Comparison of ENCODE assay signal across 9 mouse cellular contexts in genomic region chr8:70043996-70044395, GRCm38 (mm10). TPM values are rescaled to one million over a fixed set of nuclear protein-coding genes. Genes with fewer than 3 reads are reported as not detected.
DNase-seq lines count a peak whose midpoint lies in the region; ATAC-seq and TF ChIP-seq lines count a peak whose summit lies in the region.
"Had no signal": no experiment of that assay in that cellular context is flagged by ENCODE, and none has a peak within 500 bp of the region (broad histone marks: within the 10 kb centered on the region; RNA-seq: fewer than 3 reads in every experiment).

No protein-coding gene starts in this region.

- TF ChIP-seq POLR2A in embryonic fibroblast, embryonic 13.5 days (IDR thresholded peaks at IDR 0.05; ENCODE audit: low read depth, low read length): no peak

- intact Hi-C loops in left cerebral cortex, postnatal 4 days (cut with DNase I): no loop called here

- peak overlapping the region; percentile 75 for H3K4me2 ChIP-seq in liver, embryonic 11.5 days
- H3K4me2 ChIP-seq in intestine, postnatal 0 days (replicated peaks; ENCODE audit: low read depth): peak overlapping the region; percentile 95; the same call in 1 of the 2 replicates
- H3K4me2 ChIP-seq in neural tube, embryonic 14.5 days (ENCODE audit: low read depth, low read length): peak overlapping the region; percentile 96

- H3K4me3 ChIP-seq in liver, embryonic 11.5 days (ENCODE audit: low read depth, low read length): peak overlapping the region; percentile 99
- peak overlapping the region; percentile 81 for H3K4me3 ChIP-seq in embryonic fibroblast, embryonic 13.5 days (ENCODE audit: insufficient read depth, low read length)
- H3K4me3 ChIP-seq in intestine, postnatal 0 days (ENCODE audit: low read depth, low read length): no peak overlapping the region
- H3K4me3 ChIP-seq in neural tube, embryonic 14.5 days (ENCODE audit: low read depth, low read length): peak overlapping the region; percentile 99

- no peak for DNase-seq in liver, embryonic 11.5 days (ENCODE audit: low spot score)
- DNase-seq in liver: no peak
- DNase-seq in MN1 (ENCODE audit: low spot score): no peak
- no peak for DNase-seq in left cerebral cortex, postnatal 4 days
- DNase-seq: thymus, postnatal 25 days had no signal

- H3K9ac ChIP-seq in liver, embryonic 11.5 days (ENCODE audit: low read depth, low read length): peak overlapping the region; percentile 98
- 0 out of 2 replicates have a peak overlapping the region, but pooled peaks have one; percentile 99 for H3K9ac ChIP-seq in intestine, postnatal 0 days (ENCODE audit: low read depth, low read length)
- no peak overlapping the region; the same call in 1 of the 2 replicates for H3K9ac ChIP-seq in neural tube, embryonic 14.5 days (replicated peaks; ENCODE audit: low read depth, low read length)

- TF ChIP-seq CTCF in embryonic fibroblast, embryonic 13.5 days (IDR thresholded peaks at IDR 0.05; ENCODE audit: borderline replicate concordance, insufficient read depth, low read length): no peak
- no peak for TF ChIP-seq CTCF in intestine, postnatal 0 days (IDR thresholded peaks at IDR 0.05; ENCODE audit: low read depth)

- peaks cover 27% of the 10 kb centered on the region for H3K4me1 ChIP-seq in liver, embryonic 11.5 days (replicated peaks; ENCODE audit: control insufficient read depth, insufficient read depth, low read length)
- H3K4me1 ChIP-seq in embryonic fibroblast, embryonic 13.5 days (ENCODE audit: control insufficient read depth, insufficient read depth, low read length): peaks cover 5% of the 10 kb centered on the region
- H3K4me1 ChIP-seq in intestine, postnatal 0 days (replicated peaks; ENCODE audit: control insufficient read depth, insufficient read depth, low read length): 0 out of 2 replicates have a peak, but pooled peaks cover 3% of the 10 kb centered on the region
- peaks cover 20% of the 10 kb centered on the region for H3K4me1 ChIP-seq in neural tube, embryonic 14.5 days (ENCODE audit: control insufficient read depth, insufficient read depth, low read length)

- H3K9me3 ChIP-seq in liver, embryonic 11.5 days (ENCODE audit: control insufficient read depth, low read length): no peaks in the 10 kb centered on the region
- no peaks in the 10 kb centered on the region for H3K9me3 ChIP-seq in intestine, postnatal 0 days (ENCODE audit: control insufficient read depth)
- no peaks in the 10 kb centered on the region for H3K9me3 ChIP-seq in neural tube, embryonic 14.5 days (ENCODE audit: control insufficient read depth, low read length)

- peaks cover 2% of the 10 kb centered on the region; the same call in 1 of the 2 replicates for H3K36me3 ChIP-seq in liver, embryonic 11.5 days (ENCODE audit: control insufficient read depth, insufficient read depth, low read length)
- H3K36me3 ChIP-seq in intestine, postnatal 0 days (ENCODE audit: control insufficient read depth, insufficient read depth): peaks cover 11% of the 10 kb centered on the region; the same call in 1 of the 2 replicates
- peaks cover 5% of the 10 kb centered on the region; the same call in 1 of the 2 replicates for H3K36me3 ChIP-seq in neural tube, embryonic 14.5 days (ENCODE audit: control insufficient read depth, insufficient read depth, low read length)

- no peak for ATAC-seq in liver, embryonic 11.5 days (replicated peaks; ENCODE audit: low FRiP score)
- no peak for ATAC-seq in intestine, postnatal 0 days
- no peak for ATAC-seq in neural tube, embryonic 14.5 days (ENCODE audit: low read depth)

- H3K27me3 ChIP-seq in liver, embryonic 11.5 days (replicated peaks; ENCODE audit: control insufficient read depth, insufficient read depth, low read length): no peaks in the 10 kb centered on the region
- H3K27me3 ChIP-seq in intestine, postnatal 0 days (replicated peaks; ENCODE audit: control insufficient read depth, insufficient read depth, low read length): no peaks in the 10 kb centered on the region
- no peaks in the 10 kb centered on the region; the same call in 1 of the 2 replicates for H3K27me3 ChIP-seq in neural tube, embryonic 14.5 days (ENCODE audit: control insufficient read depth, insufficient read depth, low read length)

- 87% methylated on average over 5 of the region's 5 CpGs for WGBS in liver, embryonic 11.5 days
- 87% methylated on average over 5 of the region's 5 CpGs for WGBS in intestine, postnatal 0 days
- 92% methylated on average over 5 of the region's 5 CpGs for whole genome bisulfite sequencing in neural tube, embryonic 14.5 days

- H3K27ac ChIP-seq in liver, embryonic 11.5 days (ENCODE audit: low read depth, low read length): no peak overlapping the region
- H3K27ac ChIP-seq in embryonic fibroblast, embryonic 13.5 days (ENCODE audit: insufficient read depth, low read length): no peak overlapping the region
- H3K27ac ChIP-seq in intestine, postnatal 0 days (ENCODE audit: low read depth, low read length): no peak overlapping the region
- no peak overlapping the region for H3K27ac ChIP-seq in neural tube, embryonic 14.5 days (ENCODE audit: low read depth, low read length)

RNA-seq across cellular contexts. Expression of gene Sugp1, which starts 1.4 kb away (rescaled TPM):
- 30.8 and 32.4 TPM in 2 replicates for polyA plus RNA-seq in liver, embryonic 11.5 days (2014; fragmentation: Nextera tagmentation; extraction: Ambion mirVana)
- polyA plus RNA-seq in embryonic fibroblast, embryonic 13.5 days (2011; ENCODE audit: insufficient read length, low read depth, missing spikeins): 20.5 and 23.9 TPM in 2 replicates
- polyA plus RNA-seq in intestine, postnatal 0 days (2015; fragmentation: Nextera tagmentation; extraction: Ambion mirVana): 17.7 and 18.4 TPM in 2 replicates
- 47.1 and 52.9 TPM in 2 replicates for polyA plus RNA-seq in neural tube, embryonic 14.5 days (2014; fragmentation: Nextera tagmentation; extraction: Ambion mirVana)
- 10 to 100 TPM; 48.5 to 52.6 TPM for total RNA-seq in left cerebral cortex, postnatal 4 days (2021)

RNA-seq across cellular contexts. Expression of gene Mau2, which starts 1.5 kb away (rescaled TPM):
- 42.1 and 46.5 TPM in 2 replicates for polyA plus RNA-seq in liver, embryonic 11.5 days (2014; fragmentation: Nextera tagmentation; extraction: Ambion mirVana)
- 25.8 and 31.6 TPM in 2 replicates for polyA plus RNA-seq in embryonic fibroblast, embryonic 13.5 days (2011; ENCODE audit: insufficient read length, low read depth, missing spikeins)
- 23.6 and 26.3 TPM in 2 replicates for polyA plus RNA-seq in intestine, postnatal 0 days (2015; fragmentation: Nextera tagmentation; extraction: Ambion mirVana)
- polyA plus RNA-seq in neural tube, embryonic 14.5 days (2014; fragmentation: Nextera tagmentation; extraction: Ambion mirVana): 73.5 and 77.9 TPM in 2 replicates
- total RNA-seq in left cerebral cortex, postnatal 4 days (2021): 10 to 100 TPM; 87.6 to 88.9 TPM

RNA-seq across cellular contexts. Expression of gene Tm6sf2, which starts 28.7 kb away (rescaled TPM):
- polyA plus RNA-seq in liver, embryonic 11.5 days (2014; fragmentation: Nextera tagmentation; extraction: Ambion mirVana): 0.60 and 0.82 TPM in 2 replicates
- polyA plus RNA-seq in embryonic fibroblast, embryonic 13.5 days (2011; ENCODE audit: insufficient read length, low read depth, missing spikeins): 1.0 TPM in 2 replicates
- 305 and 315 TPM in 2 replicates for polyA plus RNA-seq in intestine, postnatal 0 days (2015; fragmentation: Nextera tagmentation; extraction: Ambion mirVana)
- 1.3 and 2.1 TPM in 2 replicates for polyA plus RNA-seq in neural tube, embryonic 14.5 days (2014; fragmentation: Nextera tagmentation; extraction: Ambion mirVana)
- 1 to 10 TPM; 1.0 to 1.6 TPM for total RNA-seq in left cerebral cortex, postnatal 4 days (2021)

RNA-seq across cellular contexts. Expression of gene Hapln4, which starts 39.3 kb away (rescaled TPM):
- polyA plus RNA-seq in liver, embryonic 11.5 days (2014; fragmentation: Nextera tagmentation; extraction: Ambion mirVana): 0.27 and 0.64 TPM in 2 replicates
- 0.84 and 1.1 TPM in 2 replicates for polyA plus RNA-seq in embryonic fibroblast, embryonic 13.5 days (2011; ENCODE audit: insufficient read length, low read depth, missing spikeins)
- polyA plus RNA-seq in intestine, postnatal 0 days (2015; fragmentation: Nextera tagmentation; extraction: Ambion mirVana): not detected in 2 replicates
- polyA plus RNA-seq in neural tube, embryonic 14.5 days (2014; fragmentation: Nextera tagmentation; extraction: Ambion mirVana): 0.73 and 0.84 TPM in 2 replicates
- total RNA-seq in left cerebral cortex, postnatal 4 days (2021): 1 to 10 TPM; 1.4 to 1.5 TPM
- total RNA-seq: heart, postnatal 14 days had no signal

RNA-seq across cellular contexts. Expression of gene Gatad2a, which starts 47.8 kb away (rescaled TPM):
- polyA plus RNA-seq in liver, embryonic 11.5 days (2014; fragmentation: Nextera tagmentation; extraction: Ambion mirVana): 72.6 and 75.3 TPM in 2 replicates
- 63.8 and 67.2 TPM in 2 replicates for polyA plus RNA-seq in embryonic fibroblast, embryonic 13.5 days (2011; ENCODE audit: insufficient read length, low read depth, missing spikeins)
- 42.6 and 43.3 TPM in 2 replicates for polyA plus RNA-seq in intestine, postnatal 0 days (2015; fragmentation: Nextera tagmentation; extraction: Ambion mirVana)
- 20.9 and 27.5 TPM in 2 replicates for polyA plus RNA-seq in neural tube, embryonic 14.5 days (2014; fragmentation: Nextera tagmentation; extraction: Ambion mirVana)
- total RNA-seq in left cerebral cortex, postnatal 4 days (2021): 10 to 100 TPM; 41.9 to 44.8 TPM

Comparison
In these comparisons a context has a peak if more than half of its experiments do, and no peak if none do; other contexts are left out.
1. RNA of gene Tm6sf2, which starts 28.7 kb away (polyA plus RNA-seq): 305 to 315 TPM in intestine, postnatal 0 days; 1.3 to 2.1 TPM in neural tube, embryonic 14.5 days, 1.0 TPM in embryonic fibroblast, embryonic 13.5 days and 0.60 to 0.82 TPM in liver, embryonic 11.5 days; every median in the first group is over 100 times any median in the second.
2. Peak in every context shown above with its lines, with median percentiles within 50 percentile points of each other: H3K4me2 ChIP-seq.